Mouse (Mus musculus) heart, adult 8-10 months (tissue): ENCODE measurements around the gene Lrrc75b. TPM values are rescaled to one million over a fixed set of nuclear protein-coding genes. Genes with fewer than 3 reads are reported as not detected.

Experiments
- DNase-seq: peaks from one replicate; pipeline ENCODE4 v3.0.0; 2022; ENCODE audit warnings: low spot score
- total RNA-seq, 4 experiments: library from RNA; stranded (reverse); gene quantifications; 2 replicates each; pipeline ENCODE4 v1.2.4; 2022

The Lrrc75b gene
- total RNA-seq: 1 to 10 TPM in 2 of 4 experiments, under 1 TPM in 2; 0.79 to 1.6 (median 0.97) TPM

- DNase-seq: peak; percentile 20
These were observed at the start of gene Lrrc75b for GRCm38 (mm10) chr10:75559676-75560548. Gene Lrrc75b (minus strand): TSS chr10:75560330.

- no peak for DNase-seq
These were observed 48.8 kb upstream of the Lrrc75b start for GRCm38 (mm10) chr10:75608975-75609374.

- no peak for DNase-seq
These were observed 47.1 kb upstream of the Lrrc75b start for GRCm38 (mm10) chr10:75607253-75607652.

GRCm38 (mm10) chr10:75605162-75605846 is 45.2 kb upstream of the Lrrc75b start:
- no peak for DNase-seq

GRCm38 (mm10) chr10:75600189-75600730 is 40.1 kb upstream of the Lrrc75b start:
- no peak for DNase-seq

GRCm38 (mm10) chr10:75595981-75596380 is 35.9 kb upstream of the Lrrc75b start:
- peak; percentile 81 for DNase-seq

- DNase-seq: no peak
These were observed 32.5 kb upstream of the Lrrc75b start for GRCm38 (mm10) chr10:75592585-75592984.

GRCm38 (mm10) chr10:75591211-75591894 is 31.2 kb upstream of the Lrrc75b start:
- peak; percentile 77 for DNase-seq

- DNase-seq: no peak
These were observed 29.5 kb upstream of the Lrrc75b start for GRCm38 (mm10) chr10:75589651-75590050.

GRCm38 (mm10) chr10:75589129-75589528 is 29.0 kb upstream of the Lrrc75b start, which contains the start of gene Ggt5:
Gene Ggt5 (plus strand): TSS chr10:75589340.
- DNase-seq: peak; percentile 62

- no peak for DNase-seq
These were observed 28.2 kb upstream of the Lrrc75b start for GRCm38 (mm10) chr10:75588336-75588735.

GRCm38 (mm10) chr10:75587781-75588180 is 27.7 kb upstream of the Lrrc75b start:
- DNase-seq: peak; percentile 73

GRCm38 (mm10) chr10:75586553-75586879 is 26.4 kb upstream of the Lrrc75b start:
- DNase-seq: no peak

- DNase-seq: peak; percentile 90
These were observed 25.9 kb upstream of the Lrrc75b start for GRCm38 (mm10) chr10:75585876-75586552.

GRCm38 (mm10) chr10:75579129-75579528 is 19.0 kb upstream of the Lrrc75b start:
- DNase-seq: no peak

GRCm38 (mm10) chr10:75573965-75574364 is 13.8 kb upstream of the Lrrc75b start:
- DNase-seq: no peak

GRCm38 (mm10) chr10:75573181-75573580 is 13.1 kb upstream of the Lrrc75b start:
- no peak for DNase-seq

- no peak for DNase-seq
These were observed 11.8 kb upstream of the Lrrc75b start for GRCm38 (mm10) chr10:75571937-75572336.

- no peak for DNase-seq
These were observed 11.0 kb upstream of the Lrrc75b start for GRCm38 (mm10) chr10:75570981-75571657.

GRCm38 (mm10) chr10:75568851-75569250 is 8.7 kb upstream of the Lrrc75b start:
- no peak for DNase-seq

GRCm38 (mm10) chr10:75568441-75568840 is 8.3 kb upstream of the Lrrc75b start:
- no peak for DNase-seq
